Mouse (Mus musculus): Measurements from ENCODE around the gene Bicdl1. TPM values are rescaled to one million over a fixed set of nuclear protein-coding genes. Genes with fewer than 3 reads are reported as not detected.

Gene Bicdl1
- polyA plus RNA-seq (2012; rRNA removed) = 175 and 189 TPM in 2 replicates

GRCm38 (mm10) chr5:115731001-115731731 is at the start of gene Bicdl1:
Gene Bicdl1, minus strand, starts transcription at chr5:115731621.
- Histone ChIP-seq H3K27ac (ENCODE audit: insufficient read depth, low read length) (peak within 1 kb of the TSS; percentile 93), H3K4me1 (ENCODE audit: control insufficient read depth, insufficient read depth, low read length) (no peaks in the 10 kb centered on the region; the same call in 1 of the 2 replicates), H3K4me3 (ENCODE audit: insufficient read depth, low read length) (peak within 1 kb of the TSS; percentile 86)
- peak; percentile 46; the same call in 1 of the 2 replicates for TF ChIP-seq POLR2A (IDR thresholded peaks at IDR 0.05; ENCODE audit: extremely low read depth, insufficient read depth, low read length)
- TF ChIP-seq CTCF (IDR thresholded peaks at IDR 0.05; ENCODE audit: extremely low read depth, insufficient read depth, low read length) = no peak

GRCm38 (mm10) chr5:115776911-115777310 is 45.5 kb upstream of the Bicdl1 start:
- Histone ChIP-seq H3K27ac (ENCODE audit: insufficient read depth, low read length) (no peak overlapping the region), H3K4me3 (ENCODE audit: insufficient read depth, low read length) (no peak overlapping the region), H3K4me1 (ENCODE audit: control insufficient read depth, insufficient read depth, low read length) (0 out of 2 replicates have a peak, but pooled peaks cover 1% of the 10 kb centered on the region)
- TF ChIP-seq CTCF (IDR thresholded peaks at IDR 0.05; ENCODE audit: extremely low read depth, insufficient read depth, low read length) (no peak), POLR2A (IDR thresholded peaks at IDR 0.05; ENCODE audit: extremely low read depth, insufficient read depth, low read length) (no peak)

- TF ChIP-seq CTCF (IDR thresholded peaks at IDR 0.05; ENCODE audit: extremely low read depth, insufficient read depth, low read length) (no peak), POLR2A (IDR thresholded peaks at IDR 0.05; ENCODE audit: extremely low read depth, insufficient read depth, low read length) (no peak)
- no peak overlapping the region for H3K4me3 ChIP-seq (ENCODE audit: insufficient read depth, low read length)
- 0 out of 2 replicates have a peak, but pooled peaks cover 1% of the 10 kb centered on the region for H3K4me1 ChIP-seq (ENCODE audit: control insufficient read depth, insufficient read depth, low read length)
- no peak overlapping the region for H3K27ac ChIP-seq (ENCODE audit: insufficient read depth, low read length)
Measured at GRCm38 (mm10) chr5:115775350-115775749, 43.9 kb upstream of the Bicdl1 start.

GRCm38 (mm10) chr5:115770048-115770447 is 38.6 kb upstream of the Bicdl1 start:
- TF ChIP-seq CTCF (IDR thresholded peaks at IDR 0.05; ENCODE audit: extremely low read depth, insufficient read depth, low read length) (no peak), POLR2A (IDR thresholded peaks at IDR 0.05; ENCODE audit: extremely low read depth, insufficient read depth, low read length) (no peak)
- H3K4me3 ChIP-seq (ENCODE audit: insufficient read depth, low read length) = no peak overlapping the region
- H3K27ac ChIP-seq (ENCODE audit: insufficient read depth, low read length) = no peak overlapping the region
- H3K4me1 ChIP-seq (ENCODE audit: control insufficient read depth, insufficient read depth, low read length) = no peaks in the 10 kb centered on the region

GRCm38 (mm10) chr5:115769116-115769515 is 37.7 kb upstream of the Bicdl1 start:
- Histone ChIP-seq H3K4me3 (ENCODE audit: insufficient read depth, low read length) (no peak overlapping the region), H3K4me1 (ENCODE audit: control insufficient read depth, insufficient read depth, low read length) (no peaks in the 10 kb centered on the region), H3K27ac (ENCODE audit: insufficient read depth, low read length) (no peak overlapping the region)
- TF ChIP-seq POLR2A (IDR thresholded peaks at IDR 0.05; ENCODE audit: extremely low read depth, insufficient read depth, low read length) (no peak), CTCF (IDR thresholded peaks at IDR 0.05; ENCODE audit: extremely low read depth, insufficient read depth, low read length) (no peak)

- H3K4me3 ChIP-seq (ENCODE audit: insufficient read depth, low read length) = no peak overlapping the region
- no peak overlapping the region for H3K27ac ChIP-seq (ENCODE audit: insufficient read depth, low read length)
- no peaks in the 10 kb centered on the region for H3K4me1 ChIP-seq (ENCODE audit: control insufficient read depth, insufficient read depth, low read length)
- TF ChIP-seq POLR2A (IDR thresholded peaks at IDR 0.05; ENCODE audit: extremely low read depth, insufficient read depth, low read length) = no peak
- no peak for TF ChIP-seq CTCF (IDR thresholded peaks at IDR 0.05; ENCODE audit: extremely low read depth, insufficient read depth, low read length)
Measured at GRCm38 (mm10) chr5:115766821-115767220, 35.4 kb upstream of the Bicdl1 start.

GRCm38 (mm10) chr5:115763981-115764380 is 32.6 kb upstream of the Bicdl1 start:
- H3K4me3 ChIP-seq (ENCODE audit: insufficient read depth, low read length) = no peak overlapping the region
- H3K27ac ChIP-seq (ENCODE audit: insufficient read depth, low read length) = no peak overlapping the region
- H3K4me1 ChIP-seq (ENCODE audit: control insufficient read depth, insufficient read depth, low read length) = no peaks in the 10 kb centered on the region
- TF ChIP-seq POLR2A (IDR thresholded peaks at IDR 0.05; ENCODE audit: extremely low read depth, insufficient read depth, low read length) (no peak), CTCF (IDR thresholded peaks at IDR 0.05; ENCODE audit: extremely low read depth, insufficient read depth, low read length) (no peak)

- no peak for TF ChIP-seq CTCF (IDR thresholded peaks at IDR 0.05; ENCODE audit: extremely low read depth, insufficient read depth, low read length)
- no peak for TF ChIP-seq POLR2A (IDR thresholded peaks at IDR 0.05; ENCODE audit: extremely low read depth, insufficient read depth, low read length)
- Histone ChIP-seq H3K4me3 (ENCODE audit: insufficient read depth, low read length) (no peak overlapping the region), H3K27ac (ENCODE audit: insufficient read depth, low read length) (no peak overlapping the region), H3K4me1 (ENCODE audit: control insufficient read depth, insufficient read depth, low read length) (no peaks in the 10 kb centered on the region)
Measured at GRCm38 (mm10) chr5:115760903-115761302, 29.5 kb upstream of the Bicdl1 start.

- no peak for TF ChIP-seq POLR2A (IDR thresholded peaks at IDR 0.05; ENCODE audit: extremely low read depth, insufficient read depth, low read length)
- no peak for TF ChIP-seq CTCF (IDR thresholded peaks at IDR 0.05; ENCODE audit: extremely low read depth, insufficient read depth, low read length)
- Histone ChIP-seq H3K4me3 (ENCODE audit: insufficient read depth, low read length) (no peak overlapping the region), H3K27ac (ENCODE audit: insufficient read depth, low read length) (no peak overlapping the region), H3K4me1 (ENCODE audit: control insufficient read depth, insufficient read depth, low read length) (no peaks in the 10 kb centered on the region)
Measured at GRCm38 (mm10) chr5:115758431-115759180, 27.2 kb upstream of the Bicdl1 start.

Measured in cortical plate, adult 2 months (tissue).